Mouse (Mus musculus) layer of hippocampus, adult 6 months (tissue): ENCODE results near the gene Rap1gds1. TPM values are rescaled to one million over a fixed set of nuclear protein-coding genes. Genes with fewer than 3 reads are reported as not detected.

Experiments
- long read RNA-seq, 2 experiments: library from polyadenylated mRNA; unstranded; transcript quantifications; one replicate each; pipeline ENCODE4 v2.0.0; 2019 to 2020
- polyA plus RNA-seq: library from polyadenylated mRNA; unstranded; fragments of <200 nt; fragmentation: Nextera tagmentation; gene quantifications from 2 replicates; pipeline ENCODE4 v1.2.3, GENCODE M21; 2021

Gene Rap1gds1
- polyA plus RNA-seq, result 96.2 and 116 TPM in 2 replicates
- long read RNA-seq, experiment 1, transcript Rap1gds1-201 (14 exons, 3,383 nt), result major isoform, 55 of 142 reads
- long read RNA-seq, experiment 1, transcript Rap1gds1-202 (15 exons, 3,669 nt), result minor isoform, 11 of 142 reads
- long read RNA-seq, experiment 1, partial matches to known transcripts, result 65 of 142 reads
- long read RNA-seq, experiment 1, other reads (novel, unspliced or antisense), result 10 of 142 reads
- long read RNA-seq, experiment 2, transcript Rap1gds1-202 (15 exons, 3,669 nt), result minor isoform, 126 of 1,029 reads
- long read RNA-seq, experiment 2, transcript Rap1gds1-201 (14 exons, 3,383 nt), result major isoform, 666 of 1,029 reads
- long read RNA-seq, experiment 2, transcript Rap1gds1-205 (15 exons, 3,598 nt), result minor isoform, 25 of 1,029 reads
- long read RNA-seq, experiment 2, partial matches to known transcripts, result 49 of 1,029 reads
- long read RNA-seq, experiment 2, other reads (novel, unspliced or antisense), result 162 of 1,029 reads

DNA sequence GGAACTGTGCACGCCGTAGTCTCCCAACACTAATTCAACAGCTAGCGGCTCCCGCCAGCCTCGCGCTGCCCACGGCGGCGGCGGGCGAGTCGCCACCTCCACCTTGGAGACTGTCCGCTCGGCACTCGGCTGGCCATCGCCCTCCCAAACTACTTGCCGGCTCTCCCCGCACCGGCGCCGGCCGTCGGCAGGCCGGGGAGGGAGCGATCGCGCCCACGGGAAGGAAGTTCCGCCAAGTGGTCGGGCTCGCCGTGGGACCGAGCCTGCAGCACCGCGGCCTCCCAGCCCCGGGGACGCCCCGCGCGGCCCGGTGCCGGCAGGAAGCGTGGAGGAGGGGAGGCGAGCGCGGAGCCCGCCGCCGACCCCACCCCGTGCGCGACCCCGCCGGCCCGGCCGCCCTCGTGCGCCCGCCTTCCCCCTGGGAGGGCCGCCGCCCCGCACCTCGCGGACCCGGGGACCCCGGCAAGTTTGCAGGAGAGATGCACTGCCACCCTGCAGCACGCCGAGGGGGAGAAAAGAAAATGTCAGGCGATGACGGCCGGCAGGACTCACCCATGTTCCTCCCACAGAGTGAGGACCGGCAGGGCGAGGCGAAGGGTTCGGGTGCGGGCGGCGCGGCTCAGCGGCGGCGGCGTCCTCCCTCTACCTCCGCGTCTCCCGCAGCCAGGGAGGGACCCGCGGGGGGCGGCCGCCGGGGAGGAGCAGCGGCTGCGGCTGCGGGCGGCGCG is at the start of gene Rap1gds1:
Gene Rap1gds1, minus strand, starts transcription at position 718 of the 728 bp plus-strand sequence.

Other genes starting within 250 kb of the Rap1gds1 start
- gene Stpg2, start 130.5 kb upstream of the Rap1gds1 start, polyA plus RNA-seq, result 0.21 TPM in 1 of 2 replicates, not detected in the other